Mouse (Mus musculus): ENCODE results near the gene Gm45337.
"Not testable (repeated sequence)": the region's sequence is repeated elsewhere in the genome, so short reads cannot be mapped to it uniquely, and the experiment has no call there.

DNA sequence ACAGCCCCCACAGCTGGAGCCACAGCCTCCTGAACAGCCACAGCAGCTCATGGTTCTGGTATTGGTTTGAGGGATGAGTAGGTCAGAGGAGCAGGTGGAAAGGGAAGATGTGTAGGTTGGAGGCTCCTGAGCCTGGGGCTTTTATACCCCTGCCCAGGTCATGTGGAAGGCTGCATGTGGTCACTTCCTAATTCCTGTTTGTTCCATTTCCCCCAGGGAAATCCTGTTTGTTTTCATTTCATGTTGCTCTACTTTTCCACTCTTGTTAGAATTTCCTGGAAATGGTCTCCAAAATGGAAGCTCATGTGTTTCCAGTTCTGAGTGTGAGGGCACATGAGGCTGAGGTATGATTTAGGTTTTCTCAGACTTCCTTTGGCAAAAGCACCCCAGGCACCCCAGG, 21.2 kb upstream of the Gm45337 start, which contains the start of gene Gm4553:
- TF ChIP-seq CTCF, EP300 (IDR thresholded peaks at IDR 0.05): not testable (repeated sequence)
